Mouse (Mus musculus): Measurements from ENCODE around the gene Tdo2.
A peak's percentile ranks its signal among the peaks of the same experiment; 100 is the strongest.

Gene Tdo2

GRCm38 (mm10) chr3:81943097-81943496 lies 32.9 kb downstream of the Tdo2 start:
- DNase-seq (ENCODE audit: low read depth, low spot score): no peak

GRCm38 (mm10) chr3:81942341-81942740 lies 33.7 kb downstream of the Tdo2 start:
- no peak for DNase-seq (ENCODE audit: low read depth, low spot score)

- no peak for DNase-seq (ENCODE audit: low read depth, low spot score)
Observed at GRCm38 (mm10) chr3:81938924-81939323, 37.1 kb downstream of the Tdo2 start.

GRCm38 (mm10) chr3:81933348-81933747 lies 42.7 kb downstream of the Tdo2 start:
- no peak for DNase-seq (ENCODE audit: low read depth, low spot score)

GRCm38 (mm10) chr3:81932141-81933101 lies 43.6 kb downstream of the Tdo2 start, which contains the start of gene Ctso:
Ctso (plus strand) TSS chr3:81932601.
- DNase-seq (ENCODE audit: low read depth, low spot score): peak; percentile 72

GRCm38 (mm10) chr3:81931695-81932094 lies 44.3 kb downstream of the Tdo2 start:
- DNase-seq (ENCODE audit: low read depth, low spot score): no peak

- DNase-seq (ENCODE audit: low read depth, low spot score): no peak
Observed at GRCm38 (mm10) chr3:81929073-81929472, 46.9 kb downstream of the Tdo2 start.

- DNase-seq (ENCODE audit: low read depth, low spot score): no peak
Observed at GRCm38 (mm10) chr3:81926764-81927325, 49.2 kb downstream of the Tdo2 start.

GRCm38 (mm10) chr3:81925856-81926255 lies 50.1 kb downstream of the Tdo2 start:
- DNase-seq (ENCODE audit: low read depth, low spot score): no peak

- DNase-seq (ENCODE audit: low read depth, low spot score): peak; percentile 48
Observed at GRCm38 (mm10) chr3:81924931-81925330, 51.1 kb downstream of the Tdo2 start.

GRCm38 (mm10) chr3:81922910-81923309 lies 53.1 kb downstream of the Tdo2 start:
- DNase-seq (ENCODE audit: low read depth, low spot score): peak; percentile 13

GRCm38 (mm10) chr3:81919681-81920080 lies 56.3 kb downstream of the Tdo2 start:
- DNase-seq (ENCODE audit: low read depth, low spot score): no peak

GRCm38 (mm10) chr3:81918215-81918614 lies 57.8 kb downstream of the Tdo2 start:
- no peak for DNase-seq (ENCODE audit: low read depth, low spot score)

GRCm38 (mm10) chr3:81917354-81917935 lies 58.6 kb downstream of the Tdo2 start:
- no peak for DNase-seq (ENCODE audit: low read depth, low spot score)

- DNase-seq (ENCODE audit: low read depth, low spot score): no peak
Observed at GRCm38 (mm10) chr3:81916030-81916686, 59.8 kb downstream of the Tdo2 start.

GRCm38 (mm10) chr3:81910286-81911036 lies 65.5 kb downstream of the Tdo2 start:
- no peak for DNase-seq (ENCODE audit: low read depth, low spot score)
